Comparison of ENCODE assay signal across 12 mouse cellular contexts in the genomic region with DNA sequence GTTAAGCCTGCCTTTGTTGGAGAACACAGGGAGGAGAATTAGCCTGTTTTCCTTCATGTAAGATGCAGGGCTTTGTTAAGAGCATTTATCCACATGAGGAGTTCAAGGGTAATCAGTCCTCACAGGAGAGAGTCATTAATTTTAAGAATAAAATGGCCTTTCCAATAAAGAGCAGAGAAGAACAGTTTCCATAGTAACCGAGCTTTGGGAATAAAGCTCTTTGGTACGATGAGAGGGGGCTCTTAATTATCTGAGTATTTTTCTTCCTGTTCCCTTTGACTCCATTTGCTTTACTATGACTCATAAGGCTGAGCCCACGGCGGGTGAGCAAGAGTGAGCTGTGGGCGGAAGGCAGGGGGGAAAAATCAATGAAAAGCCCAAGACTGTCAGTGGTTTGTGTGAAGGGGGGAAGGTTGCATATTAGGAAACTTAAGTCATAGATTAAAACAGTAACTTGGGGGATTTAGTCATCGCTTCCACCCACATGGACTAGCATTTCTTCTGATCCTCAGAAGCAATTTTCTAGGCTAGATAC.
DNase-seq lines count a peak whose midpoint lies in the region; ATAC-seq and TF ChIP-seq lines count a peak whose summit lies in the region.
"Had no signal": no experiment of that assay in that cellular context is flagged by ENCODE, and none has a peak within 500 bp of the region (broad histone marks: within the 10 kb centered on the region; RNA-seq: fewer than 3 reads in every experiment).

No protein-coding gene starts in this region.

- peak overlapping the region; percentile 46 for H3K27ac ChIP-seq in layer of hippocampus, adult 2 months
- H3K27ac ChIP-seq in forebrain, embryonic 15.5 days (replicated peaks), result peak overlapping the region; percentile 48; the same call in 1 of the 2 replicates
- peak overlapping the region; percentile 67 for H3K27ac ChIP-seq in midbrain, embryonic 16.5 days (ENCODE audit: low read length)
- H3K27ac ChIP-seq: gastrocnemius, adult 2 months; limb, embryonic 15.5 days had no signal

- 7% methylated on average over 6 of the region's 6 CpGs for WGBS in forebrain, embryonic 15.5 days
- WGBS in midbrain, embryonic 16.5 days, result 26% methylated on average over 6 of the region's 6 CpGs

- peaks cover 10% of the 10 kb centered on the region for H3K4me1 ChIP-seq in forebrain, embryonic 15.5 days
- H3K4me1 ChIP-seq in midbrain, embryonic 16.5 days (ENCODE audit: control insufficient read depth, insufficient read depth, low read length), result peaks cover 7% of the 10 kb centered on the region
- H3K4me1 ChIP-seq: limb, embryonic 15.5 days had no signal

- DNase-seq in layer of hippocampus, adult 2 months (ENCODE audit: low spot score in 2 of 2), result peak in 1 of 2 experiments; percentile 61
- DNase-seq in layer of hippocampus, postnatal 10 days (ENCODE audit: low spot score in 2 of 2), result no peak
- DNase-seq in CD4-positive, CD25-positive, alpha-beta regulatory T cell, adult 2 months (ENCODE audit: low read depth, low spot score), result peak; percentile 48
- DNase-seq in thymus, adult 18-20 months, result no peak
- no peak for DNase-seq in testis, postnatal 10 days (ENCODE audit: low spot score)
- no peak for DNase-seq in adrenal gland, postnatal 14 days
- DNase-seq: adrenal gland, postnatal 25 days; gastrocnemius, adult 2 months; kidney, postnatal 25 days had no signal

- no peaks in the 10 kb centered on the region for H3K27me3 ChIP-seq in forebrain, embryonic 15.5 days
- no peaks in the 10 kb centered on the region for H3K27me3 ChIP-seq in midbrain, embryonic 16.5 days (ENCODE audit: control insufficient read depth, insufficient read depth, low read depth, low read length)
- H3K27me3 ChIP-seq: limb, embryonic 15.5 days had no signal

- H3K4me2 ChIP-seq in forebrain, embryonic 15.5 days (replicated peaks), result no peak overlapping the region
- H3K4me2 ChIP-seq in midbrain, embryonic 16.5 days (ENCODE audit: low read length), result no peak overlapping the region
- H3K4me2 ChIP-seq: limb, embryonic 15.5 days had no signal

- no peaks in the 10 kb centered on the region for H3K36me3 ChIP-seq in forebrain, embryonic 15.5 days
- H3K36me3 ChIP-seq in midbrain, embryonic 16.5 days (ENCODE audit: control insufficient read depth, insufficient read depth, low read length), result no peaks in the 10 kb centered on the region

- H3K4me3 ChIP-seq in layer of hippocampus, adult 2 months, result no peak overlapping the region
- H3K4me3 ChIP-seq in forebrain, embryonic 15.5 days, result no peak overlapping the region
- no peak overlapping the region for H3K4me3 ChIP-seq in midbrain, embryonic 16.5 days (ENCODE audit: low read depth, low read length)
- H3K4me3 ChIP-seq: gastrocnemius, adult 2 months; limb, embryonic 15.5 days had no signal

- no peaks in the 10 kb centered on the region for H3K9me3 ChIP-seq in forebrain, embryonic 15.5 days
- H3K9me3 ChIP-seq in midbrain, embryonic 16.5 days (replicated peaks; ENCODE audit: control insufficient read depth, low read length, poor library complexity, severe bottlenecking), result no peaks in the 10 kb centered on the region
- H3K9me3 ChIP-seq: limb, embryonic 15.5 days had no signal

- H3K9ac ChIP-seq in forebrain, embryonic 15.5 days (replicated peaks), result no peak overlapping the region
- no peak overlapping the region for H3K9ac ChIP-seq in midbrain, embryonic 16.5 days (ENCODE audit: low read depth, low read length)
- H3K9ac ChIP-seq: limb, embryonic 15.5 days had no signal

- peak; percentile 88 for ATAC-seq in forebrain, embryonic 15.5 days (replicated peaks)
- ATAC-seq in midbrain, embryonic 16.5 days, result peak; percentile 86

- TF ChIP-seq CTCF in layer of hippocampus, adult 2 months (conservative IDR thresholded peaks at IDR 0.05), result no peak
